Mouse (Mus musculus) right cerebral cortex, postnatal 4 days (tissue): ENCODE measurements at regions not wholly inside any gene's neighbourhood (a gene's known extent, or its start where the extent isn't known, plus 50 kb on each side); places are given as distances from the start of the nearest gene placed in this dataset.

Experiments used
- DNase-seq: peaks from one replicate; pipeline ENCODE4 v3.0.0-alpha.2; 2022

DNA sequence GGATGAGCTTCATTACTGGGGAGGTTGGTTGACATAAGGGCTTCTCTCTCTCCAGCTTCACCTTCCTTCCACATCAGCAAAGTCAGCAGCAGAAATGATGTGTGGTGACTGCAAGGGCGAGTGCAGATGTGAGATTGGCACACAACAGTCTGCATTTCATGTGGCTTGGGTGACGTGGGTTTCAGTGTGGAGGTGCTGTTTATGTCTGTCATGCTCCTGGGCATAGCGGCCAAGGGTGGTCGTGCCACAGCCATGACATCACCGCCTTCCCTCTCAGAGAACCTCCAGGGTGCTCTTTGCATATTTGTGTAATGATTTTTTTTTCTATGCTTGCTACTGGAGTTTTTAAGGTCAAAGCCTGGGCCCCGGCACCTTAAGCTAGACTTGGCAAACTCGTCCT, 64.0 kb downstream of the Pthlh start:
- DNase-seq, result no peak

DNA sequence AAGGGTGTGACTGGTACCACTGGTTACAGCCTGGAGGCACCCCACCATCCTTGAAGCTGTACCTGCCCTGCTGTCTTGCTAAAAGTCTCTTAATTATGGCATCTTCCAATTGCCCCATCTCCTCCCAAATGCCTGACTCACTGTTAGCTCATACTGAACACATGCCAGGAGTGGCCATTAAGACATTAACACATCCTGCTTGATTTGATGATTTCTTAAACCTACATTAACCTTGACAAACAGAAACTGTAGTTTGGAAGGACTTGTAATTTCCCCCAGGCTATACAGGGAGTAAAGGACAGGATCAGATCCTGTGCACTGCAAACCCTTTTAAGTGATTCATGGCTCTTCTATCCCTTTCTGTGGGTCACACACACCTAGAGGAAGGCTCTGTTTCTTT, 64.6 kb downstream of the Pthlh start:
- DNase-seq, result no peak

GRCm38 (mm10) chr6:147196432-147196831, 67.6 kb downstream of the Pthlh start:
- DNase-seq, result peak; percentile 8

- no peak for DNase-seq
Observed at GRCm38 (mm10) chr6:147195277-147195676, 68.7 kb downstream of the Pthlh start.

- no peak for DNase-seq
Observed at GRCm38 (mm10) chr6:147187710-147188109, 76.3 kb downstream of the Pthlh start.

DNA sequence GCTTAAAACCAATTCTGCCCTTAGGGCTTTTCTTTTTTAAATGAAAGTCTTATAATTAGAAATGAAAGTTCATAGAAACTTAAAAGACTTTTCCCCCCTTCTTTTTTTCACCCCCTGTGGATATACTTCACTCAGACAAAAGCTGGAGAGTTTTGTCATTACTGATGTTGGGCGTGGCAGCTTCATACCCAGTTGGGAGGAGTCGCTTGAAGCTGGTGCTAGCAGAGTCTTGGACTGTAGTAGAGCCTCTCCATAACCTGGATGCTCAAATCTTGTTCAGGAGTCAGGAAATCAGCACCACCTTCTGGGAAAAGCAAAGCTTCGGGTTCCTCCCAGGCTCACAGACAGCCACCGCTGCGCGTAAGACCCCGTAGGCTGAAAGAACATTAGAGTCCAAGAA, 85.7 kb downstream of the Pthlh start:
- DNase-seq, result no peak

- no peak for DNase-seq
Observed at GRCm38 (mm10) chr6:147176176-147176575, 85.0 kb downstream of the Klhl42 start.
